Mouse (Mus musculus): Measurements from ENCODE around the gene Obscn.

GRCm38 (mm10) chr11:58959186-58959825 is 176.9 kb downstream of the Obscn start:
- TF ChIP-seq USF2 (IDR thresholded peaks at IDR 0.05; ENCODE audit: borderline replicate concordance in 1 of 2, insufficient read depth in 1 of 2, low read depth in 1 of 2, low read length in 2 of 2) (no peak), CTCF (IDR thresholded peaks at IDR 0.05 in 2 of 3, conservative IDR thresholded peaks at IDR 0.05 in 1 of 3; ENCODE audit: control insufficient read depth in 1 of 3, insufficient read depth in 1 of 3, low read depth in 2 of 3, low read length in 3 of 3, poor library complexity in 1 of 3, severe bottlenecking in 1 of 3) (no peak), TBP (IDR thresholded peaks at IDR 0.05; ENCODE audit: low read depth, low read length) (no peak), SMC3 (IDR thresholded peaks at IDR 0.05; ENCODE audit: low read depth, low read length) (no peak), UBTF (IDR thresholded peaks at IDR 0.05; ENCODE audit: borderline replicate concordance, insufficient read depth, low read depth, low read length) (no peak), ETS1 (IDR thresholded peaks at IDR 0.05; ENCODE audit: low read depth, low read length) (no peak)

Measured in MEL (cell line).